Mouse (Mus musculus) heart, embryonic 12.5 days (tissue): Measurements from ENCODE around the gene Arhgap42. TPM values are rescaled to one million over a fixed set of nuclear protein-coding genes. Genes with fewer than 3 reads are reported as not detected.

Experiments
- ATAC-seq: fragments of 200-750 bp; cut with Nextera tagmentation; 2 replicates; pipeline ENCODE4 v1.8.0; 2017; ENCODE audit warnings: moderate TSS enrichment, moderate library complexity; ENCODE audit not compliant: insufficient number of reproducible peaks, low FRiP score
- H3K27ac ChIP-seq: fragments of 300-500 bp; sonication (generic); 2 replicates; pipeline ENCODE4 v1.5.1; 2016; ENCODE audit warnings: mild to moderate bottlenecking, moderate library complexity; ENCODE audit not compliant: poor library complexity, severe bottlenecking
- H3K27me3 ChIP-seq: fragments of 300-500 bp; sonication (generic); replicated peaks from 2 replicates; pipeline ENCODE4 v1.6.1; 2016; ENCODE audit warnings: mild to moderate bottlenecking, moderate library complexity
- H3K36me3 ChIP-seq: fragments of 300-500 bp; sonication (generic); 2 replicates; pipeline ENCODE4 v1.6.1; 2016; ENCODE audit warnings: mild to moderate bottlenecking, moderate library complexity
- H3K4me1 ChIP-seq: fragments of 300-500 bp; sonication (generic); replicated peaks from 2 replicates; pipeline ENCODE4 v1.6.1; 2016; ENCODE audit warnings: mild to moderate bottlenecking
- H3K4me2 ChIP-seq: fragments of 300-500 bp; sonication (generic); 2 replicates; pipeline ENCODE4 v1.6.1; 2016; ENCODE audit warnings: mild to moderate bottlenecking, moderate library complexity
- H3K4me3 ChIP-seq: fragments of 300-500 bp; sonication (generic); 2 replicates; pipeline ENCODE4 v1.5.1; 2016; ENCODE audit warnings: mild to moderate bottlenecking
- H3K9ac ChIP-seq: fragments of 300-500 bp; sonication (generic); 2 replicates; pipeline ENCODE4 v1.6.1; 2016; ENCODE audit warnings: mild to moderate bottlenecking, moderate library complexity
- H3K9me3 ChIP-seq: fragments of 300-500 bp; sonication (generic); replicated peaks from 2 replicates; pipeline ENCODE4 v1.6.1; 2016; ENCODE audit warnings: mild to moderate bottlenecking, moderate library complexity
- WGBS: fragments of 180-500 bp; shearing (Covaris S2); methylation state at CpG from one replicate; pipeline ENCODE4 v1.1.7; 2016; 5-methylcytosine and 5-hydroxymethylcytosine counted together
- polyA plus RNA-seq: library from polyadenylated mRNA; unstranded; fragments of >200 nt; fragmentation: Nextera tagmentation; extraction: Ambion mirVana; gene quantifications from 2 replicates; pipeline ENCODE4 v1.2.1, GENCODE M21; 2016

Arhgap42 gene
- polyA plus RNA-seq, 1 experiment from 2014 or later = 14.8 TPM

GRCm38 (mm10) chr9:9101482-9102157, 137.3 kb downstream of the Arhgap42 start:
- no peaks in the 10 kb centered on the region for H3K4me1 ChIP-seq
- ATAC-seq = no peak
- H3K36me3 ChIP-seq = no peaks in the 10 kb centered on the region
- H3K9me3 ChIP-seq = no peaks in the 10 kb centered on the region
- no peak overlapping the region for H3K9ac ChIP-seq
- H3K4me3 ChIP-seq = no peak overlapping the region
- WGBS = 82% methylated on average over 12 of the region's 12 CpGs
- H3K4me2 ChIP-seq = no peak overlapping the region
- H3K27ac ChIP-seq = no peak overlapping the region
- H3K27me3 ChIP-seq = no peaks in the 10 kb centered on the region

DNA sequence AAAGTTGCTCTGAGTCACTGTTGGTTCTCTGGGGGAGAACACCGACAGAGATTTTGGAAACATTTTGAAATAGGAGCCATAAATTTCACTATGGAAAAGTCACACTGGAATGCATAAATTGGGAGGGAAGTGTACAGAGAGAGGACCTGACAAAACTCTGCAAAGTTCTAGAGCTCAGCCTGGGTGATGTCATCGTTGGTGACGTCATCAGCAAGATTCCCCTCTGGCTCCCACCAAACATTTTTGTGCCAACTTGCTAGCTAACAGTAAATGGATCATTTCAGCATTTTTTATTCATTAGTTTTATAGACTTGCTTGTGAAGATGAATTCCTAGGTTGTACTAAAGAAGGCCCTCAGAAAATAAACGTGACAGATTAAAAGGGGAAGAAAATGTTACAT, 137.8 kb downstream of the Arhgap42 start:
- no peak for ATAC-seq
- Histone ChIP-seq H3K4me2 (no peak overlapping the region), H3K36me3 (no peaks in the 10 kb centered on the region), H3K4me3 (no peak overlapping the region), H3K4me1 (no peaks in the 10 kb centered on the region), H3K9me3 (no peaks in the 10 kb centered on the region), H3K27ac (no peak overlapping the region), H3K27me3 (no peaks in the 10 kb centered on the region), H3K9ac (no peak overlapping the region)
- 78% methylated on average over 4 of the region's 4 CpGs for WGBS

DNA sequence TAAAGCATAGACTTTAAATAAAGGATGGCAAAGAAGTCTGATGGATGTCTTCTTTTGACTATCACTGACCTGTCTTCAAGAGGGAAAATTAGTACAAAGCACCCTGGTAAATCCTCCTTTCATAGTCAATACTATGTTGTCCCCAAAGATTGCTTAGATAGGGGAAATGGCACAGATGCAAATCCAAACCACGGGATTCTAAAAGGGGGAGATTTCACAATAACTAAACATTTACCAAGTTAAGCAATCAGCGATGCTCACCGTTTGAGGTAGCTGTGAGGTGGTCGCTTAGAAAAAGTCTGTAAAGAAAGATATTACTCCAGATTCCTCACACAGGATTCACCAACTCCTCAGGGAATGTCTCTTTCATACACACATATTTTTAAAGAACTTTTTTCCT, 141.1 kb downstream of the Arhgap42 start:
- Histone ChIP-seq H3K9me3 (no peaks in the 10 kb centered on the region), H3K27ac (no peak overlapping the region), H3K9ac (no peak overlapping the region), H3K27me3 (no peaks in the 10 kb centered on the region), H3K36me3 (no peaks in the 10 kb centered on the region), H3K4me1 (no peaks in the 10 kb centered on the region), H3K4me2 (no peak overlapping the region), H3K4me3 (no peak overlapping the region)
- 88% methylated on average over 4 of the region's 4 CpGs for WGBS
- ATAC-seq = no peak

DNA sequence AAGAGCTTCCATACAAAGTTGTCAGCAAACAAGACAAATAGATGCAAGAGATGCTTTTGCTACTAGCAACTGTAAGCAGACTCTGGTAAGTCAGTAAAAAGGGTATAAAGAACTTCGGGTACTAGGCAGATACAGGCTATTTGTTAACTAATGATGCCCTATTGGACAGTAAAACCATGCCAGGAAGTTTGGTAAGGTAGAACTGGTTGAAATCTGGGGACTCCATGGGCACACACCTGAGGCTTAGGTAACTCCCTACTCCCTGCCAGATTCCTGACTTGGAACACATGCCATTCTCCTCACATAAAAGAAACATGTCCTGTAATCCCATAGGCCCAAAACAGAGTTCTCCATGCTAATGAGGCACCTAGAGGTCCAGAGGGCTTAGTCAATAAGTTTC, 142.1 kb downstream of the Arhgap42 start:
- H3K4me3 ChIP-seq = no peak overlapping the region
- no peaks in the 10 kb centered on the region for H3K36me3 ChIP-seq
- no peak overlapping the region for H3K4me2 ChIP-seq
- H3K9me3 ChIP-seq = no peaks in the 10 kb centered on the region
- 67% methylated on average over 1 of the region's 1 CpGs for WGBS
- H3K27me3 ChIP-seq = no peaks in the 10 kb centered on the region
- no peaks in the 10 kb centered on the region for H3K4me1 ChIP-seq
- no peak overlapping the region for H3K27ac ChIP-seq
- no peak overlapping the region for H3K9ac ChIP-seq
- no peak for ATAC-seq

DNA sequence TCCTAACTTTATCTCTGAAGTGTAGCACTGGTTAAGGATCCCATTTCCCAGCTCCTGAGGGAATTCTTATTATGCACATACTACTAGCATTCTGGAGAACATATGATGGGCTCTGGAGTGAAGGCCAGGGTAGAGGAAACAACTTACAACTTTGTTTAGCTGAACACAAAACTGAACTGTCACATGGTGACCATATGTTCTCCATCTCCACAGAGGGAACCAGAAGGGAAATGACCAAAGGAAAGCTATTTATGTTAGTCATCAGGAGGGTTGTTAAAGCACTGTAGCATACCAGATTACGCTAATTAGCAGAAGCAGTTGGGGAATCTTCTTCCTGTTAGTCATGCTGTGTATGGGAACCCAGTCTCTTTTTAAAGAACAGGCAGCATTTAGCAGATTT, 145.8 kb downstream of the Arhgap42 start:
- H3K9ac ChIP-seq = no peak overlapping the region
- no peaks in the 10 kb centered on the region for H3K36me3 ChIP-seq
- H3K27ac ChIP-seq = no peak overlapping the region
- H3K27me3 ChIP-seq = no peaks in the 10 kb centered on the region
- no peaks in the 10 kb centered on the region for H3K9me3 ChIP-seq
- no peak overlapping the region for H3K4me2 ChIP-seq
- no peaks in the 10 kb centered on the region for H3K4me1 ChIP-seq
- ATAC-seq = no peak
- WGBS = 56% methylated on average over 1 of the region's 1 CpGs
- H3K4me3 ChIP-seq = no peak overlapping the region

DNA sequence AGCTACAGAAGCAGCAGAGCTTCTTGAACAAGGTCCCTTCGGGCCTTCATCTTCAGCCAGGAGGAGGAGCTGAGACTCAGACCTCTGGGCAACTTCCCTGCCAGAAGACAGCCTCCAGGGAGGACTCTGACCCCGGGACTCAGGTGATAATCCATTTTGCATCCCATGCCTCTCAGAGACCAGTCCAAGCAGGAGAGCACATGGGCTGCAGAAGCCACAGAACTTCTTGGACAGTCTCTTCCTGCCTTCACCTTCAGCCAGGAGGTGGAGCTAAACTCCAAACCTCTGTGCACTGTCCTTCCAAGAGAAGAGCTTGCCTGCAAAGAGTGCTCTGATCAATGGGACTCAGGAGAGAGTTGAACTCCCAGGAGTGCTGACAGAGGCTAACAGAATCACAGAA, 155.5 kb downstream of the Arhgap42 start:
- ATAC-seq = no peak
- Histone ChIP-seq H3K4me3 (no peak overlapping the region), H3K4me2 (no peak overlapping the region), H3K4me1 (no peaks in the 10 kb centered on the region), H3K36me3 (no peaks in the 10 kb centered on the region), H3K9ac (no peak overlapping the region), H3K27ac (no peak overlapping the region), H3K9me3 (no peaks in the 10 kb centered on the region), H3K27me3 (no peaks in the 10 kb centered on the region)
- WGBS = 58% methylated on average over 2 of the region's 2 CpGs

DNA sequence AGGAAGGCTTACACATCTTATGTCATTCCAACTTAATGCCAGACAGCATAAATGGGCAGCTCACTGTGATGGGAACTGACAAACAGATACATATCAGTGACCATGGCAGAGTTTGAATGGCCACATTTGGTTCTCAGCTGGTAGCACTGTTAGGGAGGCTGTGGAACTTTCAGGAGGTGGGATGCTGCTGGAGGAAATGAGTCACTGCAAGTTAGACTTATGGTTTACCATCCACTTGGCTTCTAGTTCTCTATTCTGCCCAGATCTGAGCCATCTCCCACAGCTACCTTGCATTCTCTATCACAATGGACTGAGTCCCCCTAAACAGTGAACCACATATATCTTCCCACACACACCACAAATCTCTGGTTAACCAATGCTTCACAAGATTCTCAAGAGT, 186.0 kb downstream of the Arhgap42 start:
- no peaks in the 10 kb centered on the region for H3K4me1 ChIP-seq
- no peaks in the 10 kb centered on the region for H3K27me3 ChIP-seq
- no peaks in the 10 kb centered on the region for H3K9me3 ChIP-seq
- H3K4me2 ChIP-seq = no peak overlapping the region
- H3K4me3 ChIP-seq = no peak overlapping the region
- H3K27ac ChIP-seq = no peak overlapping the region
- no peak overlapping the region for H3K9ac ChIP-seq
- no peaks in the 10 kb centered on the region for H3K36me3 ChIP-seq
- ATAC-seq = no peak

GRCm38 (mm10) chr9:9051184-9051583, 187.7 kb downstream of the Arhgap42 start:
- H3K4me1 ChIP-seq = no peaks in the 10 kb centered on the region
- no peak overlapping the region for H3K27ac ChIP-seq
- no peaks in the 10 kb centered on the region for H3K9me3 ChIP-seq
- ATAC-seq = no peak
- H3K4me2 ChIP-seq = no peak overlapping the region
- 45% methylated on average over 5 of the region's 5 CpGs for WGBS
- no peak overlapping the region for H3K9ac ChIP-seq
- no peak overlapping the region for H3K4me3 ChIP-seq
- no peaks in the 10 kb centered on the region for H3K36me3 ChIP-seq
- no peaks in the 10 kb centered on the region for H3K27me3 ChIP-seq

GRCm38 (mm10) chr9:9049202-9049601, 189.7 kb downstream of the Arhgap42 start:
- Histone ChIP-seq H3K36me3 (no peaks in the 10 kb centered on the region), H3K27me3 (no peaks in the 10 kb centered on the region), H3K9me3 (no peaks in the 10 kb centered on the region), H3K27ac (no peak overlapping the region), H3K4me2 (no peak overlapping the region), H3K4me1 (no peaks in the 10 kb centered on the region), H3K9ac (no peak overlapping the region), H3K4me3 (no peak overlapping the region)
- 46% methylated on average over 3 of the region's 3 CpGs for whole genome bisulfite sequencing
- ATAC-seq = no peak

DNA sequence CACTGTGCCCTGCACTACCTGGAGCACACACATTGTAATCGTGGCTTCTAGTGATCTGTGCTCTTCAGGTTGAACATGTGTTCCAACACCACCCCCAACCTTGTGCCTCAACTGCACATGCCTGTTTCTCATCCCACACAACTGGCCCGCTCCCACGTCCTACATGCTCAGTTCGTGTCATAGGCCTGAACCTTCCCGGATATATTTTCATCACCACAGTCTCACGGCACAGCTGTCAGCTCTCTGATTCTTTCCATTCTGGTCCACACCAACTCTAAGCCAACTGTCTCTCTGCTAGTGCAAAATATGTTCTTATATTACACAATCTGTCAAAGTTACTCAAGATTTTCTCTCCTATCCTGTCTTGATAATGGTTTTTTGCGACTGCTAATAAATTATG, 197.9 kb downstream of the Arhgap42 start:
- H3K27me3 ChIP-seq = no peaks in the 10 kb centered on the region
- no peak overlapping the region for H3K4me3 ChIP-seq
- no peaks in the 10 kb centered on the region for H3K9me3 ChIP-seq
- H3K36me3 ChIP-seq = 0 out of 2 replicates have a peak, but pooled peaks cover 3% of the 10 kb centered on the region
- 83% methylated on average over 7 of the region's 7 CpGs for WGBS
- H3K27ac ChIP-seq = no peak overlapping the region
- H3K4me2 ChIP-seq = no peak overlapping the region
- peaks cover 10% of the 10 kb centered on the region for H3K4me1 ChIP-seq
- ATAC-seq = no peak
- H3K9ac ChIP-seq = no peak overlapping the region

GRCm38 (mm10) chr9:9037017-9037671, 201.8 kb downstream of the Arhgap42 start:
- Histone ChIP-seq H3K9ac (no peak overlapping the region), H3K4me1 (peaks cover 10% of the 10 kb centered on the region), H3K9me3 (no peaks in the 10 kb centered on the region), H3K4me3 (no peak overlapping the region), H3K36me3 (0 out of 2 replicates have a peak, but pooled peaks cover 5% of the 10 kb centered on the region), H3K27me3 (no peaks in the 10 kb centered on the region), H3K27ac (no peak overlapping the region), H3K4me2 (no peak overlapping the region)
- ATAC-seq = no peak
- 47% methylated on average over 3 of the region's 3 CpGs for WGBS

GRCm38 (mm10) chr9:9027904-9028303, 211.0 kb downstream of the Arhgap42 start:
- Histone ChIP-seq H3K9ac (no peak overlapping the region), H3K27ac (no peak overlapping the region), H3K9me3 (no peaks in the 10 kb centered on the region), H3K36me3 (no peaks in the 10 kb centered on the region), H3K4me1 (no peaks in the 10 kb centered on the region), H3K4me2 (no peak overlapping the region), H3K4me3 (no peak overlapping the region), H3K27me3 (no peaks in the 10 kb centered on the region)
- WGBS = 81% methylated on average over 3 of the region's 3 CpGs
- ATAC-seq = no peak
